Mouse (Mus musculus): ENCODE data around the gene Gnai2. TPM values are rescaled to one million over a fixed set of nuclear protein-coding genes. Genes with fewer than 3 reads are reported as not detected.
"Not testable (repeated sequence)": the region's sequence is repeated elsewhere in the genome, so short reads cannot be mapped to it uniquely, and the experiment has no call there.

Gnai2 gene
- 245 and 265 TPM in 2 replicates for polyA plus RNA-seq (2015; fragmentation: Nextera tagmentation; extraction: Ambion mirVana)

- Histone ChIP-seq H3K27ac (ENCODE audit: low read depth, low read length) (peak within 1 kb of the TSS; percentile 83), H3K36me3 (ENCODE audit: control insufficient read depth, insufficient read depth) (no peaks in the 10 kb centered on the region), H3K4me2 (replicated peaks; ENCODE audit: low read depth) (peak within 1 kb of the TSS; percentile 97), H3K9ac (ENCODE audit: low read depth, low read length) (peak within 1 kb of the TSS; percentile 87), H3K4me3 (ENCODE audit: low read depth, low read length) (peak within 1 kb of the TSS; percentile 95), H3K27me3 (replicated peaks; ENCODE audit: control insufficient read depth, insufficient read depth, low read length) (no peaks in the 10 kb centered on the region), H3K9me3 (ENCODE audit: control insufficient read depth) (no peaks in the 10 kb centered on the region), H3K4me1 (replicated peaks; ENCODE audit: control insufficient read depth, insufficient read depth, low read length) (0 out of 2 replicates have a peak, but pooled peaks cover 5% of the 10 kb centered on the region)
- 5% methylated on average over 38 of the region's 38 CpGs for WGBS
- peak; percentile 7 for TF ChIP-seq CTCF (IDR thresholded peaks at IDR 0.05; ENCODE audit: low read depth)
- peak; percentile 95 for ATAC-seq
Measured at GRCm38 (mm10) chr9:107635279-107636028, at the start of gene Gnai2. Gene Gnai2 (minus strand): TSS chr9:107635367.

DNA sequence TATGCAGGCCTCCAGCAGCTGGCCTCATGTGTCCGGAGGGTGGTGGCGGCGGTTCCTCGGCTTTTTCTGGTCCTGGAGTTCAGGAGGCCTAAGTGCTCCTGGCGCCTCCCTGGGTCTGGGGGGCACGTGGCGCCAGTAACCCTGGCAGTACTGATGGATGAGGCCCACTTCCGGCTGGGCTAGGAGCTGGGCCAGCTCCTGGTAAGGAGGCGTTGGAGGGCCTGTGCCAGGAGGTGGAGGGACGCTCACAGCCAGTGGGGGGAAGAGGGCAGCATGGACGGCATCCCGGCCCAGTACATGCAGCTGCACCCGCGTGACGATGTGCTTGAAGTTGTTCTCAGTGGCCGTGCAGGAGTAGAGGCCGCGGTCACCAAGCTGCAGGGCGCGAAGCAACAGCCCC lies 47.2 kb upstream of the Gnai2 start:
- TF ChIP-seq CTCF (IDR thresholded peaks at IDR 0.05; ENCODE audit: low read depth), result no peak
- WGBS, result 77% methylated on average over 20 of the region's 20 CpGs
- Histone ChIP-seq H3K4me3 (ENCODE audit: low read depth, low read length) (no peak overlapping the region), H3K9ac (ENCODE audit: low read depth, low read length) (no peak overlapping the region), H3K27me3 (replicated peaks; ENCODE audit: control insufficient read depth, insufficient read depth, low read length) (peaks cover under 1% of the 10 kb centered on the region; the same call in 1 of the 2 replicates), H3K4me1 (replicated peaks; ENCODE audit: control insufficient read depth, insufficient read depth, low read length) (no peaks in the 10 kb centered on the region), H3K27ac (ENCODE audit: low read depth, low read length) (no peak overlapping the region), H3K36me3 (ENCODE audit: control insufficient read depth, insufficient read depth) (peaks cover 13% of the 10 kb centered on the region; the same call in 1 of the 2 replicates), H3K9me3 (ENCODE audit: control insufficient read depth) (no peaks in the 10 kb centered on the region), H3K4me2 (replicated peaks; ENCODE audit: low read depth) (no peak overlapping the region)
- ATAC-seq, result no peak

DNA sequence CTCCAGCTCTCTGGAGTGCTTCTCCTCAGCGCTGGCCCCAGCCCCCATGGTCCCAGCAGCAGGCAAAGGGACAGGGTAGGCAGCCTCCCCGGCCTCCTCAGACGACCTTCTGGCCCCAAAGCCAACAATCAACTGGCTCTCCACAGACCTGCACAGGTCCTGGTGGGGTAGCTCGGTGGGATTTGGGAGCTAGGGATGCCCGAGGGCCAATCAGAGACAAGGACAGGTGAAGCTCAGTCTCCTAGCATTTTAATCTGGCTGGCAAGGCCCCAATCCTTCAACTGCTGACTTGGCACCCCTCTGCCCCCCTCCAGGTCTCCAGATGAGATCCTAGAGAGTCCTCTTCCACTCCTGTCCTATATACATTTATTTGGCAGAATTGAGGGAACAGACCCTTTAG lies 44.3 kb upstream of the Gnai2 start, which contains the start of gene Gnat1:
Gene Gnat1 (minus strand): TSS at position 212 of the 400 bp plus-strand sequence.
- 35% methylated on average over 5 of the region's 5 CpGs for WGBS

DNA sequence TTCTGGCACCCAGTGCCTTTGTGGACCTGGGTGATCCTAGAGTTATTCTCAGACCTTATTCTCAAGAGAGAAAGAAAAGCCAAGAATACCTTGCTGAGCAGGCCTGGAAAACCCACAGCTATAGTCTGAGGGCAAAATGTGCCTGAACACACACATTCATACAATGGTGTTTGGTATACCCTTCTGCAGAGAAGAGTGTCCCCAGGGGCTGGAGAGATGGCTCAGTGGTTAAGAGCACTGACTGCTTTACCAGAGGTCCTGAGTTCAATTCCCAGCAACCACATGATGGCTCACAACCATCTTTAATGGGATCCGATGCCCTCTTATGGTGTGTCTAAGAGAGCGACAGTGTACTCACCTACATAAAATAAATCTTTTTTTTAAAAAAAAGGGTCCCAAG lies 43.7 kb upstream of the Gnai2 start:
- TF ChIP-seq CTCF (IDR thresholded peaks at IDR 0.05; ENCODE audit: low read depth), result no peak
- Histone ChIP-seq H3K4me3 (ENCODE audit: low read depth, low read length) (no peak overlapping the region), H3K36me3 (ENCODE audit: control insufficient read depth, insufficient read depth) (peaks cover 6% of the 10 kb centered on the region; the same call in 1 of the 2 replicates), H3K27me3 (replicated peaks; ENCODE audit: control insufficient read depth, insufficient read depth, low read length) (peaks cover 17% of the 10 kb centered on the region), H3K9me3 (ENCODE audit: control insufficient read depth) (no peaks in the 10 kb centered on the region), H3K9ac (ENCODE audit: low read depth, low read length) (no peak overlapping the region), H3K4me1 (replicated peaks; ENCODE audit: control insufficient read depth, insufficient read depth, low read length) (no peaks in the 10 kb centered on the region; the same call in 1 of the 2 replicates), H3K27ac (ENCODE audit: low read depth, low read length) (no peak overlapping the region), H3K4me2 (replicated peaks; ENCODE audit: low read depth) (no peak overlapping the region)
- no peak for ATAC-seq
- 85% methylated on average over 2 of the region's 2 CpGs for WGBS

More for the DNA sequence above, 44.3 kb upstream of the Gnai2 start, which contains the start of gene Gnat1:
- H3K4me2 ChIP-seq (replicated peaks; ENCODE audit: low read depth), result no peak within 1 kb of the TSS
- no peak within 1 kb of the TSS for H3K9ac ChIP-seq (ENCODE audit: low read depth, low read length)
- H3K4me1 ChIP-seq (replicated peaks; ENCODE audit: control insufficient read depth, insufficient read depth, low read length), result no peaks in the 10 kb centered on the region; the same call in 1 of the 2 replicates
- no peaks in the 10 kb centered on the region for H3K9me3 ChIP-seq (ENCODE audit: control insufficient read depth)
- H3K27ac ChIP-seq (ENCODE audit: low read depth, low read length), result no peak within 1 kb of the TSS
- peaks cover 11% of the 10 kb centered on the region; the same call in 1 of the 2 replicates for H3K36me3 ChIP-seq (ENCODE audit: control insufficient read depth, insufficient read depth)
- ATAC-seq, result no peak
- no peak for TF ChIP-seq CTCF (IDR thresholded peaks at IDR 0.05; ENCODE audit: low read depth)
- H3K27me3 ChIP-seq (replicated peaks; ENCODE audit: control insufficient read depth, insufficient read depth, low read length), result peaks cover 17% of the 10 kb centered on the region
- no peak within 1 kb of the TSS for H3K4me3 ChIP-seq (ENCODE audit: low read depth, low read length)

- not testable (repeated sequence) for H3K9ac ChIP-seq (ENCODE audit: low read depth, low read length); H3K9me3 ChIP-seq (ENCODE audit: control insufficient read depth); H3K4me2 ChIP-seq (replicated peaks; ENCODE audit: low read depth); H3K4me1 ChIP-seq (replicated peaks; ENCODE audit: control insufficient read depth, insufficient read depth, low read length); H3K27ac ChIP-seq (ENCODE audit: low read depth, low read length); H3K36me3 ChIP-seq (ENCODE audit: control insufficient read depth, insufficient read depth); H3K4me3 ChIP-seq (ENCODE audit: low read depth, low read length); ATAC-seq
- WGBS, result 38% methylated on average over 14 of the region's 14 CpGs
- peak; percentile 71 for TF ChIP-seq CTCF (IDR thresholded peaks at IDR 0.05; ENCODE audit: low read depth)
- H3K27me3 ChIP-seq (replicated peaks; ENCODE audit: control insufficient read depth, insufficient read depth, low read length), result peaks cover 17% of the 10 kb centered on the region
Measured at GRCm38 (mm10) chr9:107677819-107678526, 42.8 kb upstream of the Gnai2 start.

All from intestine, postnatal 0 days (tissue).